Mouse (Mus musculus) midbrain, embryonic 15.5 days (tissue): Measurements from ENCODE around the gene Vmn1r228. TPM values are rescaled to one million over a fixed set of nuclear protein-coding genes. Genes with fewer than 3 reads are reported as not detected.

Experiments used
- ATAC-seq: fragments of 200-750 bp; cut with Nextera tagmentation; replicated peaks from 2 replicates; pipeline ENCODE4 v1.8.0; 2017; ENCODE audit warnings: moderate TSS enrichment
- H3K27ac ChIP-seq: fragments of 300-500 bp; sonication (generic); 2 replicates; pipeline ENCODE4 v1.5.1; 2015; ENCODE audit warnings: mild to moderate bottlenecking, inconsistent platforms
- H3K27me3 ChIP-seq: fragments of 300-500 bp; sonication (generic); replicated peaks from 2 replicates; pipeline ENCODE4 v1.6.1; 2015; ENCODE audit warnings: inconsistent platforms
- H3K36me3 ChIP-seq: fragments of 300-500 bp; sonication (generic); replicated peaks from 2 replicates; pipeline ENCODE4 v1.6.1; 2015; ENCODE audit warnings: inconsistent platforms
- H3K4me1 ChIP-seq: fragments of 300-500 bp; sonication (generic); 2 replicates; pipeline ENCODE4 v1.6.1; 2015; ENCODE audit warnings: inconsistent platforms
- H3K4me2 ChIP-seq: fragments of 300-500 bp; sonication (generic); 2 replicates; pipeline ENCODE4 v1.6.1; 2015; ENCODE audit warnings: inconsistent platforms, mild to moderate bottlenecking, moderate library complexity
- H3K4me3 ChIP-seq: fragments of 300-500 bp; sonication (generic); 2 replicates; pipeline ENCODE4 v1.5.1; 2015; ENCODE audit warnings: mild to moderate bottlenecking, inconsistent platforms
- H3K9ac ChIP-seq: fragments of 300-500 bp; sonication (generic); 2 replicates; pipeline ENCODE4 v1.6.1; 2015; ENCODE audit warnings: mild to moderate bottlenecking, inconsistent platforms
- H3K9me3 ChIP-seq: fragments of 300-500 bp; sonication (generic); 2 replicates; pipeline ENCODE4 v1.6.1; 2016; ENCODE audit warnings: inconsistent platforms
- WGBS: fragments of 180-500 bp; shearing (Covaris S2); methylation state at CpG from one replicate; pipeline ENCODE4 v1.1.7; 2015; ENCODE audit warnings: mixed read lengths; 5-methylcytosine and 5-hydroxymethylcytosine counted together
- polyA plus RNA-seq: library from polyadenylated mRNA; unstranded; fragments of >200 nt; fragmentation: Nextera tagmentation; extraction: Ambion mirVana; gene quantifications from 2 replicates; pipeline ENCODE4 v1.2.1, GENCODE M21; 2015

Gene Vmn1r228
- polyA plus RNA-seq, result not detected in 2 replicates

GRCm38 (mm10) chr17:20786057-20786456 is at the start of gene Vmn1r228:
Gene Vmn1r228, minus strand, starts transcription at chr17:20786157.
- ATAC-seq, result no peak
- Histone ChIP-seq H3K9ac (no peak within 1 kb of the TSS), H3K4me3 (no peak within 1 kb of the TSS), H3K4me2 (no peak within 1 kb of the TSS), H3K4me1 (no peaks in the 10 kb centered on the region), H3K9me3 (peaks cover 12% of the 10 kb centered on the region), H3K27ac (no peak within 1 kb of the TSS), H3K27me3 (no peaks in the 10 kb centered on the region), H3K36me3 (no peaks in the 10 kb centered on the region)

- 66% methylated on average over 1 of the region's 1 CpGs for WGBS
- ATAC-seq, result no peak
Observed at GRCm38 (mm10) chr17:20811255-20811654, 25.3 kb upstream of the Vmn1r228 start, which contains the start of gene Vmn1r229. Gene Vmn1r229, plus strand, starts transcription at chr17:20811555.

GRCm38 (mm10) chr17:20729543-20729942 is 56.4 kb downstream of the Vmn1r228 start, which contains the start of gene Vmn1r227:
Gene Vmn1r227, plus strand, starts transcription at chr17:20729843.
- Histone ChIP-seq H3K4me3 (no peak within 1 kb of the TSS), H3K27ac (no peak within 1 kb of the TSS), H3K4me1 (no peaks in the 10 kb centered on the region), H3K9ac (no peak within 1 kb of the TSS), H3K36me3 (no peaks in the 10 kb centered on the region), H3K27me3 (no peaks in the 10 kb centered on the region), H3K9me3 (peaks cover 10% of the 10 kb centered on the region; the same call in 1 of the 2 replicates), H3K4me2 (no peak within 1 kb of the TSS)
- 38% methylated on average over 1 of the region's 1 CpGs for WGBS
- ATAC-seq, result no peak

More at GRCm38 (mm10) chr17:20811255-20811654, 25.3 kb upstream of the Vmn1r228 start, which contains the start of gene Vmn1r229:
- H3K36me3 ChIP-seq, result no peaks in the 10 kb centered on the region
- peaks cover 7% of the 10 kb centered on the region for H3K9me3 ChIP-seq
- no peak within 1 kb of the TSS for H3K4me3 ChIP-seq
- no peak within 1 kb of the TSS for H3K27ac ChIP-seq
- no peaks in the 10 kb centered on the region for H3K27me3 ChIP-seq
- no peak within 1 kb of the TSS for H3K4me2 ChIP-seq
- H3K9ac ChIP-seq, result no peak within 1 kb of the TSS
- no peaks in the 10 kb centered on the region for H3K4me1 ChIP-seq

Other genes with a start within 250 kb of the Vmn1r228 start
- not detected in 2 replicates for gene Vmn2r109, start 221.4 kb downstream of the Vmn1r228 start, polyA plus RNA-seq
- not detected in 2 replicates for gene Vmn2r110, start 189.7 kb downstream of the Vmn1r228 start, polyA plus RNA-seq
- not detected in 2 replicates for gene Fpr-rs3, start 161.3 kb downstream of the Vmn1r228 start, polyA plus RNA-seq
- gene Vmn1r226, start 103.3 kb downstream of the Vmn1r228 start, polyA plus RNA-seq, result not detected in 2 replicates
- gene Vmn1r227, start 56.3 kb downstream of the Vmn1r228 start, polyA plus RNA-seq, result not detected in 2 replicates
- not detected in 2 replicates for gene Vmn1r229, start 25.4 kb upstream of the Vmn1r228 start, polyA plus RNA-seq
- gene Vmn1r230, start 54.3 kb upstream of the Vmn1r228 start, polyA plus RNA-seq, result not detected in 2 replicates
- not detected in 2 replicates for gene Vmn1r231, start 118.9 kb upstream of the Vmn1r228 start, polyA plus RNA-seq
- gene Vmn1r232, start 133.6 kb upstream of the Vmn1r228 start, polyA plus RNA-seq, result not detected in 2 replicates
- 786 and 809 TPM in 2 replicates for gene Ppp2r1a, start 159.2 kb upstream of the Vmn1r228 start, polyA plus RNA-seq
- gene Vmn1r233, start 210.3 kb upstream of the Vmn1r228 start, polyA plus RNA-seq, result not detected in 2 replicates
- 17.7 and 20.4 TPM in 2 replicates for gene Zfp160, start 222.7 kb upstream of the Vmn1r228 start, polyA plus RNA-seq